Mouse (Mus musculus) liver, embryonic 14.5 days (tissue): Measurements from ENCODE around the gene Tyw5.

ENCODE experiments used
- CTCF ChIP-seq: IDR thresholded peaks from 2 replicates; pipeline ENCODE4 v1.5.1; 2016; ENCODE audit warnings: antibody characterized with exemption, low read depth, control low read depth
- EP300 ChIP-seq: IDR thresholded peaks from 2 replicates; pipeline ENCODE4 v1.6.1; 2016; ENCODE audit warnings: antibody characterized with exemption, low read depth

DNA sequence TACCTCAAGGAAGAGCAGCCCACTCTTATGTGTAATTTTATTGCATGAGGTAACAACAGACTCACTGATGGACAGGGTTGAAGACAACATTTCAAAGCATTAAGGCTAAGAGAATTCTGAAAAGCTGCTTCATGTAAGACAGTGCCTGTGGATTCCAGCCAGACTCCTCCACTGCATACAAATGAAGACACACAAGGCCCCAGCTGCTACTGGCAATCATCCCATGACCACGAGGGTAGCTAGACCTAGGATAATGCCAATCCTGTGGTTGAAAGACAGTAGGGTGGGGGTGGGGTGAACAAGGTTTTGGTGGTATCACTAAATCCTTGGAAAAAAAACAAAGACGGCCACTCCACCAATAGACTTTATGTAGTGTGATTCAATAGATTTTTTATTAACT lies 19.0 kb downstream of the Tyw5 start:
- TF ChIP-seq CTCF (no peak), EP300 (no peak)
